Mouse (Mus musculus) limb, embryonic 13.5 days (tissue): ENCODE data around the gene Wdr66. TPM values are rescaled to one million over a fixed set of nuclear protein-coding genes. Genes with fewer than 3 reads are reported as not detected.

ENCODE experiments used
- ATAC-seq: fragments of 200-750 bp; cut with Nextera tagmentation; 2 replicates; pipeline ENCODE4 v1.8.0; 2017; ENCODE audit warnings: low read depth, moderate number of reproducible peaks, moderate TSS enrichment; ENCODE audit not compliant: low FRiP score
- H3K27ac ChIP-seq: fragments of 300-500 bp; sonication (generic); 2 replicates; pipeline ENCODE4 v1.5.1; 2015; ENCODE audit warnings: inconsistent platforms, mild to moderate bottlenecking, moderate library complexity
- H3K27me3 ChIP-seq: fragments of 300-500 bp; sonication (generic); 2 replicates; pipeline ENCODE4 v1.6.1; 2015; ENCODE audit warnings: mild to moderate bottlenecking, inconsistent platforms
- H3K36me3 ChIP-seq: fragments of 300-500 bp; sonication (generic); 2 replicates; pipeline ENCODE4 v1.6.1; 2015; ENCODE audit warnings: inconsistent platforms, mild to moderate bottlenecking, moderate library complexity
- H3K4me1 ChIP-seq: fragments of 300-500 bp; sonication (generic); 2 replicates; pipeline ENCODE4 v1.6.1; 2015; ENCODE audit warnings: inconsistent platforms
- H3K4me2 ChIP-seq: fragments of 300-500 bp; sonication (generic); replicated peaks from 2 replicates; pipeline ENCODE4 v1.6.1; 2015; ENCODE audit warnings: inconsistent platforms, mild to moderate bottlenecking, moderate library complexity
- H3K4me3 ChIP-seq: fragments of 300-500 bp; sonication (generic); 2 replicates; pipeline ENCODE4 v1.5.1; 2015; ENCODE audit warnings: moderate library complexity, mild to moderate bottlenecking, inconsistent platforms
- H3K9ac ChIP-seq: fragments of 300-500 bp; sonication (generic); 2 replicates; pipeline ENCODE4 v1.6.1; 2015; ENCODE audit warnings: mild to moderate bottlenecking, inconsistent platforms
- H3K9me3 ChIP-seq: fragments of 300-500 bp; sonication (generic); 2 replicates; pipeline ENCODE4 v1.6.1; 2016; ENCODE audit warnings: inconsistent platforms
- WGBS: fragments of 180-500 bp; shearing (Covaris S2); methylation state at CpG from one replicate; pipeline ENCODE4 v1.1.7; 2015; 5-methylcytosine and 5-hydroxymethylcytosine counted together
- polyA plus RNA-seq: library from polyadenylated mRNA; unstranded; fragments of >200 nt; fragmentation: Nextera tagmentation; extraction: Ambion mirVana; gene quantifications from 2 replicates; pipeline ENCODE4 v1.2.1, GENCODE M21; 2015

The Wdr66 gene
- polyA plus RNA-seq, 1 experiment from 2014 or later = 0.61 TPM

- Histone ChIP-seq H3K9me3 (no peaks in the 10 kb centered on the region), H3K4me3 (peak overlapping the region; percentile 90), H3K4me2 (peak overlapping the region; percentile 73), H3K4me1 (peaks cover 24% of the 10 kb centered on the region), H3K36me3 (peaks cover 16% of the 10 kb centered on the region), H3K9ac (peak overlapping the region; percentile 97), H3K27me3 (no peaks in the 10 kb centered on the region), H3K27ac (peak overlapping the region; percentile 99; the same call in 1 of the 2 replicates)
- 57% methylated on average over 7 of the region's 7 CpGs for WGBS
- ATAC-seq = no peak
Observed at GRCm38 (mm10) chr5:123346701-123347270, 94.9 kb downstream of the Wdr66 start.

DNA sequence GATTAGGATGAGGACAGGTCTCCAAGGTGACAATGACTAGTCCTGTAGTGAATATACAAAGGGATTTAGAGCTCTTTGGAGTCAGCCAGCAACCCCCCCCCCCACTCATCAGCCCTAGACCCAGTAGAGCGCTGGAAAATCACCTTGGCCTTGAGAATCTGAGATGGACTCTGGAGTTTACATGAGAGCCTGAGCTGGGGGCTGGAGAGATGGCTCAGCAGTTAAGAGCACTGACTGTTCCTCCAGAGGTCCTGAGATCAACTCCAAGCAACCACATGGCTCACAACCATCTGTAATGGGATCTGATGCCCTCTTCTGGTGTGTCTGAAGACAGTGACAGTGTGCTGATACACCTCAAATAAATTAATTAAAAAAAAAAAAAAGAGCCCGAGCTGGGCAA lies 96.1 kb downstream of the Wdr66 start:
- no peak overlapping the region for H3K4me2 ChIP-seq
- 91% methylated on average over 2 of the region's 2 CpGs for WGBS
- H3K9ac ChIP-seq = no peak overlapping the region
- peaks cover 24% of the 10 kb centered on the region for H3K4me1 ChIP-seq
- peaks cover 28% of the 10 kb centered on the region for H3K36me3 ChIP-seq
- no peak overlapping the region for H3K27ac ChIP-seq
- H3K27me3 ChIP-seq = no peaks in the 10 kb centered on the region
- ATAC-seq = no peak
- H3K4me3 ChIP-seq = no peak overlapping the region
- no peaks in the 10 kb centered on the region for H3K9me3 ChIP-seq

- Histone ChIP-seq H3K27ac (no peak overlapping the region), H3K4me3 (no peak overlapping the region), H3K9ac (no peak overlapping the region), H3K4me1 (peaks cover 19% of the 10 kb centered on the region), H3K36me3 (peaks cover 42% of the 10 kb centered on the region), H3K27me3 (no peaks in the 10 kb centered on the region), H3K9me3 (no peaks in the 10 kb centered on the region), H3K4me2 (no peak overlapping the region)
- ATAC-seq = no peak
- WGBS = 54% methylated on average over 10 of the region's 10 CpGs
Observed at GRCm38 (mm10) chr5:123350386-123350785, 98.5 kb downstream of the Wdr66 start.

- no peak overlapping the region for H3K9ac ChIP-seq
Observed at GRCm38 (mm10) chr5:123355918-123356317, 104.0 kb downstream of the Wdr66 start.

GRCm38 (mm10) chr5:123357253-123357652 lies 105.4 kb downstream of the Wdr66 start:
- WGBS = 84% methylated on average over 4 of the region's 4 CpGs
- H3K27ac ChIP-seq = no peak overlapping the region
- no peak overlapping the region for H3K4me2 ChIP-seq
- H3K9me3 ChIP-seq = no peaks in the 10 kb centered on the region
- no peaks in the 10 kb centered on the region for H3K4me1 ChIP-seq
- H3K36me3 ChIP-seq = peaks cover 87% of the 10 kb centered on the region
- H3K27me3 ChIP-seq = no peaks in the 10 kb centered on the region
- no peak for ATAC-seq
- no peak overlapping the region for H3K4me3 ChIP-seq
- H3K9ac ChIP-seq = no peak overlapping the region

More at GRCm38 (mm10) chr5:123355918-123356317, 104.0 kb downstream of the Wdr66 start:
- Histone ChIP-seq H3K4me2 (no peak overlapping the region), H3K27me3 (no peaks in the 10 kb centered on the region), H3K4me1 (no peaks in the 10 kb centered on the region), H3K9me3 (no peaks in the 10 kb centered on the region), H3K27ac (no peak overlapping the region), H3K4me3 (no peak overlapping the region), H3K36me3 (peaks cover 84% of the 10 kb centered on the region)
- no peak for ATAC-seq
- 74% methylated on average over 11 of the region's 11 CpGs for WGBS

- WGBS = 89% methylated on average over 6 of the region's 6 CpGs
- no peak for ATAC-seq
- H3K4me1 ChIP-seq = no peaks in the 10 kb centered on the region
- H3K4me3 ChIP-seq = no peak overlapping the region
- peaks cover 96% of the 10 kb centered on the region for H3K36me3 ChIP-seq
- no peak overlapping the region for H3K4me2 ChIP-seq
- H3K27ac ChIP-seq = no peak overlapping the region
- H3K9me3 ChIP-seq = no peaks in the 10 kb centered on the region
- H3K27me3 ChIP-seq = no peaks in the 10 kb centered on the region
- H3K9ac ChIP-seq = no peak overlapping the region
Observed at GRCm38 (mm10) chr5:123359431-123359830, 107.5 kb downstream of the Wdr66 start.

- H3K36me3 ChIP-seq = peaks cover 94% of the 10 kb centered on the region
- 88% methylated on average over 4 of the region's 4 CpGs for WGBS
Observed at GRCm38 (mm10) chr5:123362911-123363310, 111.0 kb downstream of the Wdr66 start.

DNA sequence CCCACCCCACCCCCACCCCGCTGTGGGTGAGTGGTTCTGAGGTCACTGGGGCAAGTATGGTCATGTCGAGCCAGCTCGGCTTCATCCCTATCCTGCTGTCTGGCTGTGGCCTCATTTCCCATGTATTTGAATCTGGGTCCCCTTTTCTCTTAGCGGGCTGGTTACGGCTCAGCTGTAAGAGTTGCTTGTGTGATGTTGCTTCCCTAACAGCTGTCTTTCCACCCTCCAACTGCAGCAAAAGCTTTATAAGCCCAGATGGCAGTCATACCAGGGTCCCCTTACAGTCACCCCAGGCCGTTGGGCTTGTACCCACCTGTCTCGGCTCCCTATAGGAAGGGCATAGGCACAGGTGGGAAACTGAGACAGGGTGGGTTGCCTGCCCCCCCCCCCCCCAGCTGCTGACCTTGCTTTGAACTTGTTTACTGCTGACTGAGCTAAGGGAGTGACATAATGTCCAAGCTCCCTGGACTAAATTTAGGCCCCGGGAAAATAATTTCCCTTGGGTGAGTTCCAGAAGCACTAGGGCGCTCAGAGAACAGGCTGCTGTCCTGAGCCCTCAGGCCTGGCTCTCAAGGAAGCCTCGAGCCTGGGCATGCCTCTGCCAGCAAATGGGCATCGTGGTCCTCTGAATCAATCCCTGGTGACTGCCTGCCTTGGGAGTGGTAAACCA lies 112.5 kb downstream of the Wdr66 start:
- Histone ChIP-seq H3K36me3 (peaks cover 92% of the 10 kb centered on the region), H3K4me2 (no peak overlapping the region), H3K9ac (no peak overlapping the region), H3K4me3 (no peak overlapping the region), H3K9me3 (no peaks in the 10 kb centered on the region), H3K4me1 (no peaks in the 10 kb centered on the region), H3K27ac (no peak overlapping the region), H3K27me3 (no peaks in the 10 kb centered on the region)
- ATAC-seq = peak; percentile 81
- 83% methylated on average over 11 of the region's 11 CpGs for WGBS

More at GRCm38 (mm10) chr5:123362911-123363310, 111.0 kb downstream of the Wdr66 start:
- Histone ChIP-seq H3K4me2 (no peak overlapping the region), H3K9me3 (no peaks in the 10 kb centered on the region), H3K4me1 (no peaks in the 10 kb centered on the region), H3K9ac (no peak overlapping the region), H3K27ac (no peak overlapping the region), H3K4me3 (no peak overlapping the region), H3K27me3 (no peaks in the 10 kb centered on the region)
- ATAC-seq = no peak

DNA sequence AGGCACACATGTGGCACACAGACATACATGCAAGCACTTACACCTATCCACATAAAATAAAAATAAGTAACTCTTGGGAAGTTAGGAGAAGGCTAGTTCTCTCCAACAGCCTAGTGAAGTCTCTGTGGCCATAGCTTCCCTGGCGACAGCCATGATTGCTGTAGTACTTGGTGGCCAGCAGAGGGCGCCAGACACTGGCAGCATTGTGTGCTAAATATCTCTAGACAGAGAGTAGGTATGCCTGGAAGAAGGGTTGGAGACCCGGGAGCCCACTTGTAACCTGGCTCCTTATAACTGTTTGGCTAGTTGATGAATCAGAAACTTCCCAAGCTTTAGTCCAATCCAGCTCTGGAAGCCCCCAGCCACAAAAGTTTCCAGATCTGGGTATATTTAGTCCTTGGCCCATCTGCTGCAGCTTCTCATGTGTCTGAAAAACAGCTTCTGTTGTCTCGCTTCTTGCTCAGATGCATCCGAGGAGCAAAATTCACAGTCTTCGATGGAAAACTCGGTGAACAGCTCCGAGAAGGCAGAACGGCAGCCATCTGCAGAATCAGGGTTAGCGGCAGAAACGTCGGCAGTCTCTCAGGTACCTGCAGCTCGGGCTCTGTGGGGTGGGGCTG lies 117.1 kb downstream of the Wdr66 start:
- WGBS = 81% methylated on average over 13 of the region's 13 CpGs
- H3K4me1 ChIP-seq = no peaks in the 10 kb centered on the region
- ATAC-seq = no peak
- H3K36me3 ChIP-seq = peaks cover 91% of the 10 kb centered on the region
- H3K9ac ChIP-seq = no peak overlapping the region
- H3K4me2 ChIP-seq = no peak overlapping the region
- no peaks in the 10 kb centered on the region for H3K9me3 ChIP-seq
- H3K27me3 ChIP-seq = no peaks in the 10 kb centered on the region
- H3K4me3 ChIP-seq = no peak overlapping the region
- no peak overlapping the region for H3K27ac ChIP-seq

DNA sequence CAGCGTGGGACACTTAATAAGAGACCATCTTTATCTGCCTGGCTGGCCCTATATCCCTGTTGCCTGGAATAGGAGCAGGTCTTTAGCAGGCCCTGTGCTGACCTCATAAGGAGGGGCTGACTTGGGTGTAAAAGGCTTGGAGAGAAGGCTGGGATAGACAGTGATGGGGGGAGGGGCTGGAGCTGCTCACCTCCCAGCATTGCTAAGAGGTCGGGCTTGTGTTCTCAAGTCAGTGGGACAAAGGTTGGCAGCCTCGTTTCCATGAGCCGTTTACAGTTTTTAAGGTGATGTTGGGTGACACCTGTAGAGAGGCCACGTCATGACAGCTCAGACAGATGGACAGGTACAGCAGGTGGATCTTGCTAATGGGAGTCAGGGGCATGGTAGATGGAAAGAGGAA lies 118.1 kb downstream of the Wdr66 start:
- no peak for ATAC-seq
- 88% methylated on average over 5 of the region's 5 CpGs for WGBS

GRCm38 (mm10) chr5:123375262-123375661 lies 123.4 kb downstream of the Wdr66 start:
- Histone ChIP-seq H3K36me3 (peaks cover 46% of the 10 kb centered on the region), H3K27ac (no peak overlapping the region)
- ATAC-seq = no peak

More for the DNA sequence above, 118.1 kb downstream of the Wdr66 start:
- no peak overlapping the region for H3K9ac ChIP-seq
- peaks cover 88% of the 10 kb centered on the region for H3K36me3 ChIP-seq
- H3K4me2 ChIP-seq = no peak overlapping the region
- no peak overlapping the region for H3K4me3 ChIP-seq
- H3K4me1 ChIP-seq = no peaks in the 10 kb centered on the region
- H3K9me3 ChIP-seq = no peaks in the 10 kb centered on the region
- H3K27me3 ChIP-seq = no peaks in the 10 kb centered on the region
- no peak overlapping the region for H3K27ac ChIP-seq

GRCm38 (mm10) chr5:123375793-123376452 lies 124.0 kb downstream of the Wdr66 start:
- no peak overlapping the region for H3K9ac ChIP-seq
- H3K4me1 ChIP-seq = peaks cover 22% of the 10 kb centered on the region
- H3K36me3 ChIP-seq = peaks cover 40% of the 10 kb centered on the region
- no peaks in the 10 kb centered on the region for H3K27me3 ChIP-seq
- no peak for ATAC-seq
- 92% methylated on average over 6 of the region's 6 CpGs for WGBS
- H3K4me2 ChIP-seq = no peak overlapping the region
- H3K27ac ChIP-seq = no peak overlapping the region
- no peak overlapping the region for H3K4me3 ChIP-seq
- no peaks in the 10 kb centered on the region for H3K9me3 ChIP-seq

More at GRCm38 (mm10) chr5:123375262-123375661, 123.4 kb downstream of the Wdr66 start:
- 90% methylated on average over 10 of the region's 10 CpGs for WGBS
- Histone ChIP-seq H3K27me3 (no peaks in the 10 kb centered on the region), H3K4me1 (peaks cover 22% of the 10 kb centered on the region), H3K4me3 (no peak overlapping the region), H3K9ac (no peak overlapping the region), H3K9me3 (no peaks in the 10 kb centered on the region), H3K4me2 (no peak overlapping the region)
